Mouse (Mus musculus) intestine, embryonic 16.5 days (tissue): ENCODE measurements at regions not wholly inside any gene's neighbourhood (a gene's known extent, or its start where the extent isn't known, plus 50 kb on each side); places are given as distances from the start of the nearest gene placed in this dataset.
A peak's percentile ranks its signal among the peaks of the same experiment; 100 is the strongest.

ENCODE experiments used
- ATAC-seq: fragments of 200-750 bp; cut with Nextera tagmentation; 2 replicates; pipeline ENCODE4 v1.8.0; 2017; ENCODE audit warnings: moderate TSS enrichment, moderate library complexity
- H3K27ac ChIP-seq: fragments of 300-500 bp; sonication (generic); 2 replicates; pipeline ENCODE4 v1.5.1; 2014; ENCODE audit warnings: mild to moderate bottlenecking, low read length
- H3K27me3 ChIP-seq: fragments of 300-500 bp; sonication (generic); replicated peaks from 2 replicates; pipeline ENCODE4 v1.6.1; 2014; ENCODE audit warnings: low read length, control low read depth, mixed read lengths; ENCODE audit not compliant: control insufficient read depth, insufficient read depth
- H3K36me3 ChIP-seq: fragments of 300-500 bp; sonication (generic); 2 replicates; pipeline ENCODE4 v1.6.1; 2014; ENCODE audit warnings: low read length, control low read depth; ENCODE audit not compliant: control insufficient read depth, insufficient read depth
- H3K4me1 ChIP-seq: fragments of 300-500 bp; sonication (generic); 2 replicates; pipeline ENCODE4 v1.6.1; 2014; ENCODE audit warnings: low read length, control low read depth, mixed read lengths; ENCODE audit not compliant: control insufficient read depth, insufficient read depth
- H3K4me2 ChIP-seq: fragments of 300-500 bp; sonication (generic); 2 replicates; pipeline ENCODE4 v1.6.1; 2014; ENCODE audit warnings: low read depth, low read length, control low read depth
- H3K4me3 ChIP-seq: fragments of 300-500 bp; sonication (generic); 2 replicates; pipeline ENCODE4 v1.5.1; 2014; ENCODE audit warnings: mild to moderate bottlenecking, low read length
- H3K9ac ChIP-seq: fragments of 300-500 bp; sonication (generic); 2 replicates; pipeline ENCODE4 v1.6.1; 2014; ENCODE audit warnings: low read depth, low read length
- H3K9me3 ChIP-seq: fragments of 300-500 bp; sonication (generic); 2 replicates; pipeline ENCODE4 v1.6.1; 2016; ENCODE audit warnings: low read length, control low read depth; ENCODE audit not compliant: control insufficient read depth
- WGBS: fragments of 180-500 bp; shearing (Covaris S2); extraction: QIAGEN DNeasy Blood & Tissue Kit; methylation state at CpG from one replicate; pipeline ENCODE4 v1.1.7; 2014; 5-methylcytosine and 5-hydroxymethylcytosine counted together

GRCm38 (mm10) chr13:78650824-78651223 lies 451.3 kb upstream of the Nr2f1 start:
- 87% methylated on average over 1 of the region's 1 CpGs for WGBS
- no peaks in the 10 kb centered on the region for H3K4me1 ChIP-seq
- no peak overlapping the region for H3K4me3 ChIP-seq
- H3K27ac ChIP-seq = no peak overlapping the region
- H3K27me3 ChIP-seq = no peaks in the 10 kb centered on the region
- no peak overlapping the region for H3K4me2 ChIP-seq
- no peaks in the 10 kb centered on the region for H3K9me3 ChIP-seq
- no peak for ATAC-seq
- H3K36me3 ChIP-seq = no peaks in the 10 kb centered on the region
- H3K9ac ChIP-seq = no peak overlapping the region

- H3K9ac ChIP-seq = no peak overlapping the region
- WGBS = 20% methylated on average over 1 of the region's 1 CpGs
- no peak overlapping the region for H3K27ac ChIP-seq
- H3K4me1 ChIP-seq = no peaks in the 10 kb centered on the region
- no peaks in the 10 kb centered on the region for H3K27me3 ChIP-seq
- H3K4me2 ChIP-seq = no peak overlapping the region
- H3K9me3 ChIP-seq = no peaks in the 10 kb centered on the region
- no peak for ATAC-seq
- no peak overlapping the region for H3K4me3 ChIP-seq
- H3K36me3 ChIP-seq = no peaks in the 10 kb centered on the region
Observed at GRCm38 (mm10) chr13:78644556-78644955, 445.0 kb upstream of the Nr2f1 start.

DNA sequence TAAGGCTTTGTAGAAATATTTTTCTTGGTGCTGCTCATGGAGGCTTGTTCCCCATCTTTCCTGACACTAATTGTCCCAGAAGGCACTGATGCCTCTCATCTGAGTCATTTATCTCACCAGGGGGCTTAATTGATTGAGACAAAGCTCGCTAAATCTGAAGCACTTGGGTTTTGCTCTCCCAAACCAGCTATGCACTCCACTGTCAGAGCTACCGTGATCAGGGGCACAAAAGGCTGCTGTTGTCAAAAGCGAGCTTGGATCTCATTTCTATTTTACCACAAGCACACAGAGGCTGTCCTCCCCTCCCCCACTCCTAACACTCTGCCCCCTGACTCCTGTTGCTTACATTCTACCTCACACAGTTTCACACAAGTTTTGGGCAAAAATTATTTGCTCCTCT lies 443.5 kb upstream of the Nr2f1 start:
- Histone ChIP-seq H3K4me1 (no peaks in the 10 kb centered on the region), H3K9ac (no peak overlapping the region), H3K27ac (no peak overlapping the region), H3K9me3 (no peaks in the 10 kb centered on the region), H3K27me3 (no peaks in the 10 kb centered on the region), H3K4me3 (no peak overlapping the region), H3K36me3 (no peaks in the 10 kb centered on the region), H3K4me2 (no peak overlapping the region)
- WGBS = 18% methylated on average over 3 of the region's 3 CpGs
- no peak for ATAC-seq

DNA sequence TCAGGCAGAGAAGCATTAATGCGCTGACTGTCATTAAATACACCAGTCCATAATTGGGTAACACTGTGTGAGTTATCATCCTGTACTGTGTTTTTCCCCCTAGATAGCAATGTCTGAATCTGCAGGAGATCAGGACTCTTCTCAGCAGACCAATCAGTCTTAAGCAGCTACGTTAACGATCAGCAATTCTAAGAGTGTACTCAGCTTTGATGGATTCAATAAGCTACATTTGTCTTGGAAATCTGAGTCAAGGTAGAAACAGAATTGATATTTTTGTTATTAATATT lies 442.8 kb upstream of the Nr2f1 start:
- WGBS = 89% methylated on average over 3 of the region's 3 CpGs

DNA sequence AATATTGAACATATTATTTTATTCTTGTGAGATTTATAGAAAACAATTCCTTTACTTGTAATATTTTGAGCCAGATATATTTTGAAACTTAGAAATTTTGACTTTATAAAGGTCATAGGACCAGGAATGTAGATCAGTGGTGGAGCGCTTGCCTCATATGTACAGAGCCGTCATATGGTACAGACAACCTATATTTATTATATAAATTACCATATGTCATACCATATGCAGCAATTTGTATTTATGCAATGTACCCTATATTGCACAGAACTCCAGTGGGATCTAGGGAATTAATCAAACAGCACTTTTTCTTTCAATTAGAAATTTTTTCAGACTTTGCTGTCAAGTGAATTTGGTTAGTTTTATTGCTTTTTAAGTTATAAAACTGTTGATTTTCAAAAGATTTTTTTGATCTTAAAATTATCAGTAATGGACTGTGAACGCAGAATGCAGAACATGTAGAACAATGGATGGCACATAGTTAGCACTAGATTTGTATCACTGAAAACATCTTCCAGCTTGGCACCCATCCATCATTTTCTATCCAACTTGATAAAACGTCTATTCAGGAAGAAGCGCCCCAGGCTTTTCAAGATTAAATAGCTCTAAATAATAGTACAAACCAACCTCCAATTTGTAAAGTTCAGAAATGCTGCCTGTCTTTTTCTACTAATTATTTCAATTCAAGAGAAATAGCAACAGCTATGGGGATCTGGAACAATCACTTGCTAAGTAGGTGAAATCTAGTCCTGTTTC lies 442.3 kb upstream of the Nr2f1 start:
- H3K9me3 ChIP-seq = no peaks in the 10 kb centered on the region

More for the DNA sequence above, 442.8 kb upstream of the Nr2f1 start:
- Histone ChIP-seq H3K36me3 (no peaks in the 10 kb centered on the region), H3K27me3 (no peaks in the 10 kb centered on the region), H3K9me3 (no peaks in the 10 kb centered on the region), H3K27ac (no peak overlapping the region), H3K4me1 (no peaks in the 10 kb centered on the region), H3K9ac (no peak overlapping the region), H3K4me3 (no peak overlapping the region), H3K4me2 (no peak overlapping the region)
- ATAC-seq = no peak

DNA sequence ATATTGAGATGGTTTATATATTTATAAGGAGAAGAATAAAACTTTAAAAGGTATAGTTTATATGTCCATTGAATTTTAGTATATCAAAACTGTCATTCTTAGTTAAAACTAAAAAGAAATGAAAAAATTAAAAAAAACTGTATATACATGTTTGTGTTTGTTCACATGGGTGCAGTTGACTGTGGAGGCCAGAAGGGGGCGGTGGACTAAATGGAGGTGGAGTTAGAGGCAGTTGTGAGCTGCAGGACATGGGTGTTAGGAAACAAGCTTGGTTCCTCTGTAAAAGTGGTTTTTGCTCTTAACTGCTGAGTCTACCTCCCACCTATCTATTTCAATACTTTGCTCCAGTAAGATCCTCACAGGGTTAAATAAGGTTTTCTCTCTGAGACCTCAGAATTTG lies 440.8 kb upstream of the Nr2f1 start:
- Histone ChIP-seq H3K27me3 (no peaks in the 10 kb centered on the region), H3K9me3 (no peaks in the 10 kb centered on the region), H3K4me3 (no peak overlapping the region), H3K4me2 (no peak overlapping the region), H3K4me1 (no peaks in the 10 kb centered on the region), H3K27ac (no peak overlapping the region), H3K9ac (no peak overlapping the region), H3K36me3 (no peaks in the 10 kb centered on the region)
- WGBS = 81% methylated on average over 1 of the region's 1 CpGs
- no peak for ATAC-seq

More for the DNA sequence above, 442.3 kb upstream of the Nr2f1 start:
- ATAC-seq = no peak
- H3K4me2 ChIP-seq = no peak overlapping the region
- H3K36me3 ChIP-seq = no peaks in the 10 kb centered on the region
- H3K9ac ChIP-seq = no peak overlapping the region
- no peaks in the 10 kb centered on the region for H3K4me1 ChIP-seq
- no peak overlapping the region for H3K4me3 ChIP-seq
- no peaks in the 10 kb centered on the region for H3K27me3 ChIP-seq
- H3K27ac ChIP-seq = no peak overlapping the region
- 80% methylated on average over 5 of the region's 5 CpGs for WGBS

- Histone ChIP-seq H3K9me3 (no peaks in the 10 kb centered on the region), H3K4me3 (no peak overlapping the region), H3K4me1 (no peaks in the 10 kb centered on the region), H3K9ac (no peak overlapping the region), H3K36me3 (no peaks in the 10 kb centered on the region), H3K27ac (no peak overlapping the region), H3K4me2 (no peak overlapping the region), H3K27me3 (no peaks in the 10 kb centered on the region)
- no peak for ATAC-seq
- WGBS = 88% methylated on average over 5 of the region's 5 CpGs
Observed at GRCm38 (mm10) chr13:78638462-78638861, 438.9 kb upstream of the Nr2f1 start.

- ATAC-seq = no peak
- H3K4me2 ChIP-seq = no peak overlapping the region
- H3K36me3 ChIP-seq = no peaks in the 10 kb centered on the region
- H3K4me3 ChIP-seq = no peak overlapping the region
- no peak overlapping the region for H3K27ac ChIP-seq
- H3K9me3 ChIP-seq = no peaks in the 10 kb centered on the region
- H3K9ac ChIP-seq = no peak overlapping the region
- H3K27me3 ChIP-seq = no peaks in the 10 kb centered on the region
- WGBS = 88% methylated on average over 2 of the region's 2 CpGs
- no peaks in the 10 kb centered on the region for H3K4me1 ChIP-seq
Observed at GRCm38 (mm10) chr13:78631609-78632008, 432.1 kb upstream of the Nr2f1 start.

- Histone ChIP-seq H3K4me3 (no peak overlapping the region), H3K9me3 (no peaks in the 10 kb centered on the region), H3K4me2 (no peak overlapping the region), H3K27me3 (no peaks in the 10 kb centered on the region), H3K9ac (no peak overlapping the region), H3K4me1 (no peaks in the 10 kb centered on the region), H3K27ac (no peak overlapping the region), H3K36me3 (no peaks in the 10 kb centered on the region)
- peak; percentile 55 for ATAC-seq
- 30% methylated on average over 10 of the region's 10 CpGs for WGBS
Observed at GRCm38 (mm10) chr13:78629041-78629727, 429.6 kb upstream of the Nr2f1 start.

DNA sequence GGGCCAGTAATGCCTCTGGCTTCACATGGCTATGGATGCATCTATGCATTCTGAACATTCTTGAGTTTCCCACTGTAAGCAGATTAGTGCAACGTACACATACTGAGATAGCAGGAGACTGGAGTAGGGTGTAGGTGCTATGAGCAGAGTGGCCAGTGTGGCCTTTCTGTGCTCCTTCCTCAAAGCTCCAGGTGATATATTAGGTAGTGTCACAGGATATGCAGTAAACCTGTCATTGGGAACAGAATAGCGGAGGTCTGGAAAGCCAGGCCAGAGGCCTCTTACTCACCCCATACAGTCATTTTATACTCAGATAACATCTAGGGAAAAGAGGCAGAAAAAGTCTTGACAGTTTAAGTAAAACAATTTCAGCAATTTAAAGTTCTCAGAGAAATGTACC lies 424.1 kb upstream of the Nr2f1 start:
- no peak overlapping the region for H3K4me3 ChIP-seq
- no peak for ATAC-seq
- H3K4me1 ChIP-seq = no peaks in the 10 kb centered on the region
- H3K36me3 ChIP-seq = no peaks in the 10 kb centered on the region
- no peaks in the 10 kb centered on the region for H3K9me3 ChIP-seq
- H3K4me2 ChIP-seq = no peak overlapping the region
- H3K9ac ChIP-seq = no peak overlapping the region
- no peaks in the 10 kb centered on the region for H3K27me3 ChIP-seq
- WGBS = 64% methylated on average over 2 of the region's 2 CpGs
- H3K27ac ChIP-seq = no peak overlapping the region
